Mouse (Mus musculus): ENCODE results near the gene E2f7. TPM values are rescaled to one million over a fixed set of nuclear protein-coding genes. Genes with fewer than 3 reads are reported as not detected.
A peak's percentile ranks its signal among the peaks of the same experiment; 100 is the strongest.

The E2f7 gene
- polyA plus RNA-seq, 1 experiment from 2014 or later, result 14.8 TPM

GRCm38 (mm10) chr10:110821139-110821538 lies 75.9 kb downstream of the E2f7 start:
- Histone ChIP-seq H3K27ac (replicated peaks in 1 of 2; ENCODE audit: control insufficient read depth in 1 of 2, insufficient read depth in 1 of 2, low read depth in 2 of 2, low read length in 2 of 2) (no peak overlapping the region), H3K9ac (ENCODE audit: low read length) (no peak overlapping the region), H3K27me3 (ENCODE audit: control insufficient read depth, insufficient read depth, low read length) (no peaks in the 10 kb centered on the region), H3K36me3 (ENCODE audit: control insufficient read depth, insufficient read depth, low read length) (no peaks in the 10 kb centered on the region), H3K4me3 (ENCODE audit: control insufficient read depth in 1 of 2, insufficient read depth in 1 of 2, low read depth in 1 of 2, low read length in 2 of 2) (no peak overlapping the region), H3K9me3 (ENCODE audit: control insufficient read depth, low read length) (no peaks in the 10 kb centered on the region), H3K4me1 (ENCODE audit: control insufficient read depth in 2 of 2, insufficient read depth in 2 of 2, low read length in 2 of 2) (no peaks in the 10 kb centered on the region), H3K4me2 (ENCODE audit: low read length) (no peak overlapping the region)
- WGBS, result 74% methylated on average over 11 of the region's 11 CpGs
- ATAC-seq (ENCODE audit: insufficient number of reproducible peaks, insufficient read depth, low FRiP score, low read depth), result no peak

GRCm38 (mm10) chr10:110821692-110822091 lies 76.5 kb downstream of the E2f7 start:
- Histone ChIP-seq H3K4me1 (ENCODE audit: control insufficient read depth in 2 of 2, insufficient read depth in 2 of 2, low read length in 2 of 2) (no peaks in the 10 kb centered on the region), H3K9me3 (ENCODE audit: control insufficient read depth, low read length) (no peaks in the 10 kb centered on the region), H3K9ac (ENCODE audit: low read length) (no peak overlapping the region), H3K4me2 (ENCODE audit: low read length) (no peak overlapping the region), H3K36me3 (ENCODE audit: control insufficient read depth, insufficient read depth, low read length) (no peaks in the 10 kb centered on the region), H3K27ac (replicated peaks in 1 of 2; ENCODE audit: control insufficient read depth in 1 of 2, insufficient read depth in 1 of 2, low read depth in 2 of 2, low read length in 2 of 2) (no peak overlapping the region), H3K27me3 (ENCODE audit: control insufficient read depth, insufficient read depth, low read length) (no peaks in the 10 kb centered on the region), H3K4me3 (ENCODE audit: control insufficient read depth in 1 of 2, insufficient read depth in 1 of 2, low read depth in 1 of 2, low read length in 2 of 2) (no peak overlapping the region)
- 87% methylated on average over 3 of the region's 3 CpGs for WGBS
- ATAC-seq (ENCODE audit: insufficient number of reproducible peaks, insufficient read depth, low FRiP score, low read depth), result no peak

GRCm38 (mm10) chr10:110832336-110832735 lies 87.1 kb downstream of the E2f7 start:
- Histone ChIP-seq H3K4me1 (ENCODE audit: control insufficient read depth in 2 of 2, insufficient read depth in 2 of 2, low read length in 2 of 2) (peaks cover 2 to 9% of the 10 kb centered on the region in 2 experiments; a peak in 3 of 4 replicates), H3K9ac (ENCODE audit: low read length) (no peak overlapping the region), H3K27me3 (ENCODE audit: control insufficient read depth, insufficient read depth, low read length) (no peaks in the 10 kb centered on the region), H3K27ac (replicated peaks in 1 of 2; ENCODE audit: control insufficient read depth in 1 of 2, insufficient read depth in 1 of 2, low read depth in 2 of 2, low read length in 2 of 2) (peak overlapping the region in 1 of 2 experiments; percentile 33; a peak in 1 of 4 replicates), H3K4me3 (ENCODE audit: control insufficient read depth in 1 of 2, insufficient read depth in 1 of 2, low read depth in 1 of 2, low read length in 2 of 2) (no peak overlapping the region), H3K9me3 (ENCODE audit: control insufficient read depth, low read length) (no peaks in the 10 kb centered on the region), H3K36me3 (ENCODE audit: control insufficient read depth, insufficient read depth, low read length) (no peaks in the 10 kb centered on the region), H3K4me2 (ENCODE audit: low read length) (no peak overlapping the region)
- peak; percentile 39; the same call in 1 of the 2 replicates for ATAC-seq (ENCODE audit: insufficient number of reproducible peaks, insufficient read depth, low FRiP score, low read depth)
- WGBS, result 9% methylated on average over 6 of the region's 6 CpGs

DNA sequence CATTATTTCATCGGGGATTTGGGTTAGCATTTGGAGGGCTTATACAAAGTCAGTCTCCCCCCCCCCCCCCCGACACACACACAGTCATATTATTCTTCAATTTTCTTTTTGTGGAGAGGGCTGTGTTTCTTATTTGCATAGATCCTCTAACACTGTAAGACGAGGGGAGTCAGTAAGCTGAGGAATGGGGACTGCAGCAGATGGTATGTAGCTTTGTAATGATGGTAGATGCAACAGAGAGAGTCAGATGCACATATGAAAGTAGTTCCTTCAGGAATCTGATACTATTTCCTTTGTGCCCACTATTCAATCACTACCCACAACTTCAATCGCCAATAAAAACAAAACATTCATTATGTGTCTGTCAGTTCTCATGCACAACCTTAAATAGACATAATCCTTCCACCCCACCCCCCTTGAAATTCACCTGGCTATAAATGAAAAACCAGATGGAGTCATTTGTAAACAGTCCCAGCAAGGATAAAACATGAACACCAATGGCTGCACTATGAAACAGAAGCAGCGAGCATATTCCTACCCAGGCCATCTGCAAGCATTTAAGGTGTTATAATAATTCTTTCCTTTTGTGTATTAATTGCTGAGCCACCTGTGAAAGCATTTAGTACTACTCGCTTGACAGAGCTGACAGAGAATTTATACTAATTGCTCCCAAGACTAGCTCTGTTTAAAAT lies 90.0 kb downstream of the E2f7 start:
- no peak overlapping the region for H3K27ac ChIP-seq (replicated peaks in 1 of 2; ENCODE audit: control insufficient read depth in 1 of 2, insufficient read depth in 1 of 2, low read depth in 2 of 2, low read length in 2 of 2)
- WGBS, result 73% methylated on average over 6 of the region's 6 CpGs
- no peak overlapping the region for H3K4me2 ChIP-seq (ENCODE audit: low read length)
- no peaks in the 10 kb centered on the region for H3K9me3 ChIP-seq (ENCODE audit: control insufficient read depth, low read length)
- no peaks in the 10 kb centered on the region for H3K36me3 ChIP-seq (ENCODE audit: control insufficient read depth, insufficient read depth, low read length)
- H3K4me3 ChIP-seq (ENCODE audit: control insufficient read depth in 1 of 2, insufficient read depth in 1 of 2, low read depth in 1 of 2, low read length in 2 of 2), result no peak overlapping the region
- H3K4me1 ChIP-seq (ENCODE audit: control insufficient read depth in 2 of 2, insufficient read depth in 2 of 2, low read length in 2 of 2), result peaks cover 2 to 9% of the 10 kb centered on the region in 2 experiments; a peak in 3 of 4 replicates
- H3K9ac ChIP-seq (ENCODE audit: low read length), result no peak overlapping the region
- H3K27me3 ChIP-seq (ENCODE audit: control insufficient read depth, insufficient read depth, low read length), result no peaks in the 10 kb centered on the region
- ATAC-seq (ENCODE audit: insufficient number of reproducible peaks, insufficient read depth, low FRiP score, low read depth), result no peak

Other genes with a start within 250 kb of the E2f7 start
- gene Csrp2, start 174.3 kb downstream of the E2f7 start, polyA plus RNA-seq (2014; fragmentation: Nextera tagmentation; extraction: Ambion mirVana), result 451 and 541 TPM in 2 replicates